Mouse (Mus musculus): Measurements from ENCODE around the gene Kif13a. TPM values are rescaled to one million over a fixed set of nuclear protein-coding genes. Genes with fewer than 3 reads are reported as not detected.
A peak's percentile ranks its signal among the peaks of the same experiment; 100 is the strongest.

Gene Kif13a
- total and polyA plus RNA-seq, 3 experiments, result 1.2 to 1.7 TPM; not detected in 1

DNA sequence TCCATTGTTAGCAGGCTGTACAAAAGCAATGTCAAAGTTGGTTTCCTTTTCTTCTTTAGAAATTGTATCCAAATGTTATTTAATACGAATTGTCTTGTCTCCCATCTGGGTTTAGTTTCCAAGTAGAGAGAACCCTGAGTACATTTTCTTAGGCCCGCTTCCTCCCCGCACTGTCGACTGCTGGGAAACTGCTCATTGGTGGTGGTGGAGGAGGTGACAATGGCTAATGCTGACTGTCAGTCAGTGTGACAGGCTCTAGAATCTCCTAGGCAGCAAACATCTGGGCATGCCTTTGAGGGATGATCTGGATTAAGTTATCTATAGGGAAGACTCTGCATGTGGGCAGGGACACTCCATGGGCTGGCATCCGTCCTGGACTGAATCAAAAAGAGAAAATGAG lies 96.1 kb downstream of the Kif13a start:
- H3K27ac ChIP-seq (ENCODE audit: control insufficient read depth, low read depth, low read length), result no peak overlapping the region
- H3K4me1 ChIP-seq (ENCODE audit: control insufficient read depth in 1 of 2, insufficient read depth in 2 of 2, low read length in 2 of 2), result no peaks in the 10 kb centered on the region
- no peaks in the 10 kb centered on the region for H3K79me2 ChIP-seq (ENCODE audit: control insufficient read depth, insufficient read depth, low read length, poor library complexity)
- no peaks in the 10 kb centered on the region for H3K27me3 ChIP-seq (ENCODE audit: control insufficient read depth in 1 of 2, insufficient read depth in 2 of 2, low read length in 2 of 2)
- TF ChIP-seq SMC3 (IDR thresholded peaks at IDR 0.05; ENCODE audit: low read depth, low read length) (no peak), MXI1 (IDR thresholded peaks at IDR 0.05; ENCODE audit: low read depth, low read length) (no peak), GATA1 (IDR thresholded peaks at IDR 0.05; ENCODE audit: low read depth, low read length) (no peak), CHD1 (IDR thresholded peaks at IDR 0.05; ENCODE audit: low read depth, low read length) (no peak), MEF2A (IDR thresholded peaks at IDR 0.05; ENCODE audit: extremely low read depth, insufficient replicate concordance, low read depth, low read length, poor library complexity, severe bottlenecking) (no peak), GABPA (IDR thresholded peaks at IDR 0.05; ENCODE audit: low read depth, low read length) (no peak), RCOR1 (IDR thresholded peaks at IDR 0.05; ENCODE audit: low read depth, low read length) (no peak), ZC3H11A (IDR thresholded peaks at IDR 0.05; ENCODE audit: low read depth, low read length) (no peak), ZKSCAN1 (IDR thresholded peaks at IDR 0.05; ENCODE audit: low read depth, low read length) (no peak), NELFE (IDR thresholded peaks at IDR 0.05; ENCODE audit: low read depth, low read length) (no peak), RAD21 (IDR thresholded peaks at IDR 0.05; ENCODE audit: low read depth, low read length) (no peak), ZMIZ1 (IDR thresholded peaks at IDR 0.05; ENCODE audit: low read depth, low read length) (no peak), TAL1 (IDR thresholded peaks at IDR 0.05; ENCODE audit: low read length) (no peak), NRF1 (IDR thresholded peaks at IDR 0.05; ENCODE audit: insufficient read depth, low read depth, low read length, poor library complexity, severe bottlenecking) (no peak), MAX (IDR thresholded peaks at IDR 0.05; ENCODE audit: low read length) (no peak)
- H3K36me3 ChIP-seq (ENCODE audit: control insufficient read depth in 1 of 2, insufficient read depth in 2 of 2, low read length in 2 of 2), result no peaks in the 10 kb centered on the region
- DNase-seq (ENCODE audit: low read depth, low spot score), result no peak
- no peaks in the 10 kb centered on the region for H3K9me3 ChIP-seq (replicated peaks; ENCODE audit: insufficient read depth, low read length)
- no peak overlapping the region for H3K4me3 ChIP-seq (ENCODE audit: control insufficient read depth in 1 of 2, insufficient read depth in 1 of 2, low read depth in 2 of 2, low read length in 2 of 2)
- no peak overlapping the region for H3K9ac ChIP-seq (ENCODE audit: control insufficient read depth, low read depth, low read length, poor library complexity, severe bottlenecking)

DNA sequence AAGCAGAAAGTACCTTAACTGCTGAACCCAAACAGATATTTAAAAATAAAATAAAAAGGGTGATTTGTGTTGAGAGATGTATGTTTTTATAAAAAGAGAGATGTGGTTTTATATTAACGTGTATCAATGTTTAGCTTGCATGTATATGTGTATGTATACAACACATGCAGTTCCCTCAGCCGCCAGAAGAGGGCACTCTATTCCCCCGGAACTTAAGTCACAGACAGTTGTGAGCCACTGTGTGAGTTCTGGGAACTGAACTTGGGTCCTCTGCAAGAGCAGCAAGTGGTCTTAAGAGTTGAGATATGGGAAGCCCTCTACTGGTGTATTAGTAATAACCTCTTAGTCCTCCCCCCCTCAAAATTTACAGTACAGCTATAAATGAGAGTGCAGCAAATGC lies 96.7 kb downstream of the Kif13a start:
- peak; percentile 66 for DNase-seq (ENCODE audit: low read depth, low spot score)
- Histone ChIP-seq H3K4me1 (ENCODE audit: control insufficient read depth in 1 of 2, insufficient read depth in 2 of 2, low read length in 2 of 2) (no peaks in the 10 kb centered on the region), H3K9ac (ENCODE audit: control insufficient read depth, low read depth, low read length, poor library complexity, severe bottlenecking) (no peak overlapping the region), H3K79me2 (ENCODE audit: control insufficient read depth, insufficient read depth, low read length, poor library complexity) (no peaks in the 10 kb centered on the region), H3K27me3 (ENCODE audit: control insufficient read depth in 1 of 2, insufficient read depth in 2 of 2, low read length in 2 of 2) (no peaks in the 10 kb centered on the region), H3K9me3 (replicated peaks; ENCODE audit: insufficient read depth, low read length) (no peaks in the 10 kb centered on the region), H3K36me3 (ENCODE audit: control insufficient read depth in 1 of 2, insufficient read depth in 2 of 2, low read length in 2 of 2) (no peaks in the 10 kb centered on the region), H3K4me3 (ENCODE audit: control insufficient read depth in 1 of 2, insufficient read depth in 1 of 2, low read depth in 2 of 2, low read length in 2 of 2) (no peak overlapping the region), H3K27ac (ENCODE audit: control insufficient read depth, low read depth, low read length) (no peak overlapping the region)
- TF ChIP-seq ZC3H11A (IDR thresholded peaks at IDR 0.05; ENCODE audit: low read depth, low read length) (0 out of 2 replicates have a peak, but pooled peaks have one; percentile 25), RAD21 (IDR thresholded peaks at IDR 0.05; ENCODE audit: low read depth, low read length) (peak; percentile 55), SMC3 (IDR thresholded peaks at IDR 0.05; ENCODE audit: low read depth, low read length) (peak; percentile 56), CTCF (IDR thresholded peaks at IDR 0.05 in 2 of 3, conservative IDR thresholded peaks at IDR 0.05 in 1 of 3; ENCODE audit: control insufficient read depth in 1 of 3, insufficient read depth in 1 of 3, low read depth in 2 of 3, low read length in 3 of 3, poor library complexity in 1 of 3, severe bottlenecking in 1 of 3) (peak; percentile 57 to 86 (median 62)), MAZ (IDR thresholded peaks at IDR 0.05; ENCODE audit: low read depth, low read length) (no peak), HCFC1 (IDR thresholded peaks at IDR 0.05; ENCODE audit: low read depth, low read length) (no peak)

All from MEL (cell line).